Mouse (Mus musculus): ENCODE results near the gene Lman2l. TPM values are rescaled to one million over a fixed set of nuclear protein-coding genes. Genes with fewer than 3 reads are reported as not detected.
A peak's percentile ranks its signal among the peaks of the same experiment; 100 is the strongest.

Lman2l gene
- total RNA-seq (2021), result 10 to 100 TPM; 21.9 to 25.7 TPM
- long read RNA-seq, experiment 1, transcript Lman2l-204 (8 exons, 3,378 nt), result major isoform, 33 of 48 reads
- long read RNA-seq, experiment 1, partial matches to known transcripts, result 2 of 48 reads
- long read RNA-seq, experiment 1, other reads (novel, unspliced or antisense), result 9 of 48 reads
- long read RNA-seq, experiment 2, full-length matches to known transcripts, result 25 of 29 reads
- long read RNA-seq, experiment 2, partial matches to known transcripts, result 1 of 29 reads
- long read RNA-seq, experiment 2, other reads (novel, unspliced or antisense), result 3 of 29 reads

DNA sequence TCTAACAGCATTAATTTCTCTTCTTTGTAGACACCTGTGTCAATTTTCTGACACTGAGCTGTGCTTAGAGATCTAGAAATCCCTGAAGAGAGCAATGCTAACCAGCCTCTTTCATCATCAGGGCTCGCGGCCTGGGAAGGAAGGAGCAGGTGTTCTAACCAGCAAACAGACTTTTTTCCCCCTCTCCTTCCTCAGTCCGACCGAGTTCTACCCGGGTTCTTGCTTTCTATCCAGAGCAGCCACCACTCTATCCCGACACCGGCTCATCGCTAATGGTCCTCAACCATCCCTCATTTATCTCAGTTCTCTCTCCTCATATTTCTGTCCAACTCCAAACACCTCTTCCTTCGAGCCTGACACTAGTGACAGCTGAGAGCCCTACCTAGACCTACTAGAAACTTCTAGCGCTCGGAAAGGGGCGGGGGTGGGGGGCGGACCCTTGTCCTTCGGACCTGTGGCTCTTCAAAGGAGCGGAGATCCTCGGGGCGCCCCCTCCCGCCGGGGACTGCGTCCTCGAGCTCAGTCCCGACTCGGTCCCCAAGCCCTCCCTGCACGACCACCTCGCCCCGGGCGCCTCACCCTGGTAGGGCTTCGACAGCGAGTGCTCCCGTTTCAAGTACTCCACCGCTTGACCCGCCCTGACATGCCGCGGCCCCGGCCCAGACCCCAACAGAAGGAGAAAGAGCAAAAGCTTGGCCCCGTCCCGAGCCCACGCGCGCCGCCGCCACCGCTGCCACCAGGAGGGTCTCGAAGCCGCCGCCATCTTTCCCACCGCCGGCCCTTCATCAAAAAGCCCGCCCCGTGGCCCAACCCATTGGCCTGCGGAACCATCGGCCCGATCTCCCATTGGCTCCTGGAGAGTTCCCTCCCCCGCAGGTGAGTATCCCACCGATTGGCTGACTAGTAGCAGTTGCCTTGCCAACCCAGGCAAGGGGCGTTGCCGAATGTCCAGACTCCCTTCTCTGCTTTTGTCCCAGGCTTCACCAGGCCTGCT is at the start of gene Lman2l:
TSS of gene Lman2l (minus strand) at position 801 of the 994 bp plus-strand sequence.
- peak; percentile 97 for DNase-seq

DNA sequence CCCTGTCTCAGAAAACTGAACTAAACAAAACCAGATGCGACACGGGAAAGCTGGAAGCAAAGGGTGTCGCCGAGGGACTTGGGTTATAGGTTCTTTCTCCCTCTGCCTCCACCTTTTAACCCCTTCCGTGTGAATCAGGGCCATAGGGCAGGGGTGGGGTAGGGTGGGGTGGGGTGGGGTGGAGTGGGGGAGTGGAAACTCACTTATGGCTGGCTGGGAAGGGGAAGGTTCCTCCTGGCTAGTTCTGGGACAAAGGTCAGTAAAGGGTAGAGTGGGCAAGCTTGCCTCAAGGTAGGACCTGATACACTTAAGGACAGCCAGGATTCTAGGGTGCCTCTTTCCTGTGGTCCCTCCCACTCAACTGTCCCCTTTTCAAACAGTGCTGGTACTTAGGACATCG is 48.2 kb upstream of the Lman2l start:
- DNase-seq, result no peak

DNA sequence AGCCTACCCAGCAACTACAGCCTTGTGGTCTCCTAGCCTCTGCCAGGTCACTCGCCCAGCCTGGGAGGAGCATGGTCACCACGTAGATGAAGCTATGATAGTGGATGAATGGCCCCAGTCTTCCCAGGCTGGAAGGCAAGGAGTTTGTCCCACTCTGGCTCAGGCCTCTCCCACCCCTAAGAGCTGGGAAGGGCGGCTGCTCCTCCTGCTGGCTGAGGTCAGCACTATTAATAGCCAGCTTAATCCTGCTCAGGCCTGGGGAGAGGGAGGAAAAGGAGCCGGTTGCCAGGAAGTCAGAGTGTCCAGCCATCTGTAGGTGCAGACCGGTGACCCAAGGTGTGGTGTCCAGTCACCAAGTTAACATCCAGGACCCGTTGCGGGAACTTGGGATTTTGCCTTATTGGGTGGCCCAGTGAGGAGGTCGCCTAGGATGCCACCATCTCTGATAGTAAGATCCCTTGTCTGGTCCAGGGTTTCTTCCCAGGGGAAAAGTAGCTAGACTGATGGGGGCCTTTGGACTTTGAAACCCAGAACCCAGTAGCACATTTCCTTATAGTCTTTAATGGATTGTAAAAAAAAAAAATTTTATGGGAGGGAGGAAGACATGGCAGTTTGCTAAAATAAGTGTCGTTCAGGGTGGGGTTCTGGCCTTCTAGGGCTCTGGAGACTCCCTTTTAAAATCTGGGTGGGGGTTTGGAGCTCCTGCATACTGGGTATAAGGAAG is 47.5 kb upstream of the Lman2l start:
- peak; percentile 64 for DNase-seq

DNA sequence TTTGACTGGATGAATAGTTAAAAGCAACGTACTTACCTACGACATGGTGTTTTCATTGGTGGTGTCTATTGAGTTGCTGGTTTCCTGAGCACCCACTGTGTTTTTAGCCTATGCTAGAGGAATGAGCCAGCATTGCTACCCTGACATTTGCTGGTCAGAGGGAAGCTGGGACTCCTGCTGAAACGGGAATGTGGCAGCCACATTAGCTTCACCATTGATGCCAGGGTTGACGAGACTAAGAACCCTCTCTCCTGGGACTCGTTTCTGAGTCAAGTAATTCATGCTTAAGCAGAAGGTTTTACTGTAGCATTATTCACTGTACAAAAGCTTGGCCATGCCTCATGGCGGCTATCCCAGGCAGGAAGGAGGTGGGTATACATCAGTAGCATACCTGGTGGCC is 44.6 kb upstream of the Lman2l start:
- no peak for DNase-seq

DNA sequence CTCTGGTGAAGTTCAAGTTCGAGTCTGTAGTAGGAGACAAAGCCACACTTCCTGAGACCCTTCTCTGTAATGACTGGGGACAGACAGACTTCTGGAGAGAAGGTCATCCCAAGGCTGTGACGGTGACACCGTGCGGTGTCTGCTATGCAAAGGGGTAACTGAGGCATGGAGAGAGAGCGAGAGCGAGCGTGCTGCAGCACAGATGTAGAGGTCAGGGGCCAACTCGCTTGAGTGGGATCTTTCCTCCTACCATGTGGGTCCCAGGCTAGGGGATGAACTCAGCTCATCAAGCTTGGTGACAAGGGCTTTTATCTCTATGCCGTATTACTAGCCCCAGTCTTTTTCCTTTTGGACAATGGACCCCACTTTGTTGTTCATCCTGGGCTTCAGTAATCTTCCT is 42.0 kb upstream of the Lman2l start:
- DNase-seq, result no peak

DNA sequence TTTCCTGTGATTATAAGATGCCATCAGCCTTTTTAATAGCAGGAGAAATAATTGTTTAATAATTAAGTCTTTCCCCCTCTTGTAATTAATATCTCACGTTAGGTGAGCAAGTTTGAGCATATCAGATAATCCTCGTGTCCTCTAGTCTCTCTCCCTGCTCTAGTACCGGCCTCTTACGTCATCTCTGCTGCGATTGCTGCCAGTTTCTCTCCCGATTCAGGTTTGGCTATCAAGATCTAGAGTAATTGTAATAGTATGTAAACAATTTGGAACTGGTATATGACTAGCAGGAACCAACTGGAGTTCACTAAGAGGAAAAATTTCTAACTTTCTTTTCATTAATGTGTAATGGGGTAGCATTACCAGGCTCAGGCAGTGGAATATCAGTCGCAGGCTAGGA is 40.0 kb upstream of the Lman2l start:
- DNase-seq, result no peak

DNA sequence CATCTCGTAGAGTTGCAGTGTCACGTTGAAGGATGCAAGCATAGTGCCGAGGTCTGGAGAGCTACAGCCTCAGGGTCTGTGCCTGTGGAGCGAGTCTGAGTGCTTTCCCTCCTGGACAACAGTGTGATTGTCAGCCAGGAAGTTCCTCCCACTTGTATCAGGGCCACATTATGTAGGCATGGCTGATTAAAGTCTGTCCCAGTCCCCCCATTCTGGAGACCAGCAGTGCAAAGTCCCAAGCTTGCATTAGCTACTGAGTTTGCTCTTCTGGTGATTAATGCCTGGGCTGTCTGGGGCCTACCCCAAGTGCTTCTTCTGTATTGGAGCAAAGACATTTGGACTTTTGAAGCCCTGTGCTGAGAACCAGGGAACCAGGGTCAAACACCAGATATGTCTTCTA is 38.8 kb upstream of the Lman2l start:
- no peak for DNase-seq

DNA sequence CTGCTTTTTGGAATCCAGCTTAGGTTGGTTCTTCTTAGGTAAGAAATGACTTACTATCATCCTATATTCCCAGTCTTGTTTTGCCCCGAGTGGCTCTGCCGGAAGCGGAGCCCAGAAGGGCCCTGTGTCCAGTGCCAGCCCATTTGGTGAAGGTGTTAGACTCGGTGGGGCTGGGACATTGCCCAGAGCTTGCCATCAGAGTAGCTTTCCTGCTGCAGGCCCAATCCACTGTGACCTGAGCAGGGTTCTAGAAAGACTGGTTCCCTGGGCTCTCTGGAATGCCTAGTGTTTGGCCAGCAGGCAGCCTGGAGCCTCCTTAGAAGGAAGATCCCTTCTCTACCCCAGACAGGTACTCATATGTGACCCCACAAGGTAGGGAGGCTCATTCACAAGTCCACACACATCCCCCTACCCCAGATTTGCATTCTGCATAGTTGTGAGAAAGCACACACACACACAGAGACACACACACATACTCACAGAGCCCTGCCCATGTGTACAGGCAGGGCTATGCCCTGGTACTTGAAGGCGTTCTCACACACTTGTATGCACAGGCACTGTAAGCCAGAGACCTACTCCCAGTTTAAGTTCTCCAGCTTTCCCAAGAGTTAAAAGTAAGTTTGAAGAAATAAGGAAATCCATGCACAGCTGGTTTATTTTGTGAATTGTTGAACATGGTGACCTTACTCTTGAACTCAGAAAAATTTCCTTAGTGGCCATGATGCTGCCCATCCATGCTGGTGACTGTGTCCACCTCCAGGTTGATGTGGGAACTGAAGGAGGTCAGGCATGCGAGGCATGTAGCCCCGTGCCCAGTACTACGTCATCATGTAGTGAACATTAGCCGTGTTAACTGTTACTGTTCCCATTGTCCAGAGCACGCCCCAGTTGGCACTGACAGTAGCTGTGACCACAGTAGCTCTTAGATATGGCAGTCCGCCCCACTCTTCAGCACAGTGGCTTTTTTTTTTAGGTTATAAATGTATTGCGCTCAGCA is 35.1 kb upstream of the Lman2l start:
- DNase-seq, result no peak

DNA sequence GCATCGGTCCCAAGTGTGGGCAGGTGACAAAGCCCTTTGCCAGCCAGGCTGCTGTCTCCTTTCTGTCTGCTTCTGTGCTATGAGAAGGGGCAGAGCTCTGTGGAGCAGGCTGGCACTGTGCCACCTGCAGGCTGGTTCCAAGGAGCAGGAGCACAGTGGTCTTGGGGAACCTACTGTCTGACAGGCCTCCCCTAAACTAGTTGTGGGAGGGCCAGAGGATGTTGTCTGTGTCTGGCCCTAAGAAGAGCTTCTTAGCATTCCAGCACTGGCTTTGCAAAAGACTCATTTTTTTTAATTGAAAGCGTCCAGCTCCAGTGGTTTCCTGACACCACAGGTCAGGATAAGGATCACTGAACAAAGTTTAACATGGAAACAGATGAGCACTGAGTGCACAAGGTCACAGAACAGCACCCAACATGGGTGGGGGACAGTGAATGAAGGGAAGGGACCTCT is 33.3 kb upstream of the Lman2l start:
- no peak for DNase-seq

DNA sequence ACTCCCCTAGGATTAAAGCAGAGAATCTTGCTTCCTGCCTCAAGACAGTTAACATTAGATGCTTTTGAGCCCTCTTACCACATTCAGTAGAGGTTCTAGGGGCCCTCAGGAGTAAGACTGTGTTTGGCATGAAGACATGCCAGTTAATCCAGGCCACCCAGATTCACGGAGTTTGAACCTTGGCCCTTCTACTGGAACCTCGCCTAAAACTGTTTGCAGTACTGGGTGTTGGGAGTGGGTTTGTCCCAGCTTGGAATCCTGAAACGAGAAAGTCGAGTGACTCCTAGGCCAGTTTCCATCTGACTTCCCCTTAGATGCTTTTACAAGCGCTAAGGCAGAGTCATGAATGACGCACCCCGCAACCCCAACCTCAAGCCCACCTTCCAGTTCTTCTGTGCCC is 31.4 kb upstream of the Lman2l start:
- no peak for DNase-seq

DNA sequence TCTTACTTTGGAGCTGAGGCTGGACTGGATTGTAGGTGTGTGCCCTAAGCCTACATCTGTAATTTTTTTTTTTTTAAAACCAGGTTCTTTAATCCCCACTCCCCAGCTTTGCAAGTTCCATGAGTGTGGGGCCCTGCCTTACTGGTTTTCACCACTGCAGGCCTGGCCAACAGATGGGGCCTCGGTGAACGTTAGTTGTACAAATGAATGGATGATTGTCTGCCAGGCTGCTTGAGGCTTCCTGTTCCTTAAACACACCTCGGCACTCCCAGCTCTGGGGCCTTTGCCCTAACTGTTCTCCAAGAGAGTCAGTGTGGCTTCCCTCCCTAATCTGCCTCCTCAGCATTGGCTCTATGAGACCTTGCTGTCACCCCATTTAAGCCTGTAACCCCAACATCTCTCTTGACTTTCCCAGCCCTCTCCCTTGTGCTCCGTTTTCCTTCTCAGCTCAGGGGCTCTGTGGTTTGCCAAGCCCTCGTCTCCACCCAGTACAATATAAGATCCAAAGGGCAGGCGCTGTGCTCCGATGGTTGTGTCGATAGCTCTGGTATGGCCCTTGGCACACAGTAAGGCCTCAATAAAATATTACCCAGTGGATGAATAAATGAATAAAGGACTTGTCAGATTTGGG is 30.5 kb upstream of the Lman2l start:
- DNase-seq, result no peak

DNA sequence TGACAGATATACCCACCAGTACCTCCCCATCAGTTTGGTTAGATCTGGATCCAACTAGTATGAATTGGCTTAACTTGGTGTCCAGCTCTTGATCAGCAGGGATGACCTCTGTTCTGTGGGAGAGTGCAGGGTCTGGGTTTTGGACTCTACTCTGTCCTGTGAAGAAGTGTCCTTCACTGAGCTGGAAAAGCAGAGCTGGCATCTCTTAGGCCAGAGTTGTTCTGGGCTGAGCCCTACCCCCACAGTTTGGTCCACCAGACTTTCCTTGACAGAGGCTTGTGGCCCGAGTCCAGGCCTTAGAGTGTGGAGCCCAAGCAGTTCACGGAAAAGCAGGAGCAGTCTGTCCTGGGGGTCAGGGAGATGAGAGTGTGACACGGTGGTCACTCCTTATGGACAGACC is 29.6 kb upstream of the Lman2l start:
- no peak for DNase-seq

DNA sequence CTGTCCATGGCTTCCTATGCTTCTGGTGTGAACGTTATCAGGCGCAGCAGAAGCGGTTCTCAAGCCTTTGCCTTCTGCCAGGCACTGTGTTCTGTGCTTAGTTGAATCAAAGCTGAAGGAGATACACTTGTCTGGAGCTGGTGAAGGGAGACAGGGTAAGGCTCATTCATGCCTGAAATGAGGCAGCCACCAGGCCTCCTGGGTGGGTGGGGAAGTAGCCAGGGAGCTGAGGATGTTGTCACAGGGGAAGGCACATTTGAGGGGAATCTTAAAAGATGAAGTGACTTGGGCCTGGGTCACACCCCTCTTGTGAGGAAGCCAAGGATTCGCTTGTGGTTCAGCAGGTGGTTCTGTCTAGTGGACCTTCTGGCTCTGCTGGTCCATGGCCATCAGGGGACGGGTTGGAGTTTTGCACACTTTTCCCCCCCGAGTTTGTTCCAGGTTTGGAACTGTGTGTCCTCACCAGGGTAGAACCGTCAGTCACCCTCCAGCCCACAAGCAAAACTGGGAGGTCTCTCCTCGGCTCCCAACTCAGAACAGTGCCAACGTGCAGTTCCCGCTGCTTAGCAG is 28.2 kb upstream of the Lman2l start:
- no peak for DNase-seq

DNA sequence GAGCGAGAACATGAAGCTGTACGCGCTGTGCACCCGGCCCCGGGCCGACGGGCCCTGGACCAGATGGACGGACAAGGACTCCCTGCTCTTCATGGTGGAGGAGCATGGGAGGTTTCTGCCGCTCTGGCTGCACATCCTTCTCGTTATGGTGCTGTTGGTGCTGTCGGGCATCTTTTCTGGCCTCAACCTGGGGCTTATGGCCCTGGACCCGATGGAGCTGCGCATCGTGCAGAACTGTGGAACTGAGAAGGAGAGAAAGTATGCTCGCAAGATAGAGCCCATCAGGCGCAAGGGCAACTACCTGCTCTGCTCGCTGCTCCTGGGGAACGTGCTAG is 27.0 kb upstream of the Lman2l start:
- DNase-seq, result peak; percentile 36

DNA sequence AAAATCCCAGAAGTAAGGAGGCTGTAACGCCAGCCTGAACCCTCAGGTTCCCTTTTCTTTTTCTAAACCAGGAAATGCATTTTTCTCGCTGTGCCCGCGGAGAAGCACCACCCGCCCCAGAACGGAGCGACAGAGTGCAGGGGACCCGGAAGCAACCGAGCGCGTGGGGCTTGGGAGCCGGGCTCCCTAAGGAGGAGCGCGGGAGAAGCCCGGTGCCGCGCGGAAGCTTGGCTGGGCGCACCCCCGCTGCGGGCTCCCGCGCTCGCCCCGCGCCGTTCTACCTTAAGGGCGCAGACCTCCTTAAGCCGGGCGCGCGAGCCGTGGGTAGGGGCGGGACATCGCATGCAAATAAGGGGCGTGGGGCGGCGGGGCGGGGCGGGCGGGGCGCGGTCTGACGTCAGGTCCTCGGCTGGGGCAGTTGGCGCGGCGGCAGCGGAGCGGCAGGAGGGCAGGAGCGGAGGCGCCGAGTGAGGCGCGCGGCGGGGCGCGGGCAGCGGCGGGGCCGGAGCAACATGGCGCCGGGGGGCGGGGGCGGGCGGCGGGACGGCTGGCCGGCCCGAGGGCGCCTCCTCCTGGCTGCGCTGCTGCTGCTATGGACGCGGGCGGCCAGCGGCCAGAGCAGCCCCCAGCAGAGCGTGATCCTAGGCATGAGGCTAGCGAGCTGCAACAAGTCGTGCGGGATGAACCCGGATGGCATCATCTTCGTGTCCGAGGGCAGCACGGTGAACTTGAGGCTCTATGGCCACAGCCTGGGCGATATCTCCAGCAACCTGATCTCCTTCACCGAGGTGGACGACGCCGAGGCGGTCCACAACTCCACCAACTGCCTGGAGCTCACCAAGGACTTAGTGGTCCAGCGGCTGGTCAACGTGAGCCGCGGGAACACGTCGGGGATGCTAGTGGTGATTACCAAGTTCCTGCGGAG is 26.4 kb upstream of the Lman2l start, which contains the start of gene Cnnm4:
TSS of gene Cnnm4 (plus strand) at position 440 of the 925 bp plus-strand sequence.
- DNase-seq, result peak; percentile 94

DNA sequence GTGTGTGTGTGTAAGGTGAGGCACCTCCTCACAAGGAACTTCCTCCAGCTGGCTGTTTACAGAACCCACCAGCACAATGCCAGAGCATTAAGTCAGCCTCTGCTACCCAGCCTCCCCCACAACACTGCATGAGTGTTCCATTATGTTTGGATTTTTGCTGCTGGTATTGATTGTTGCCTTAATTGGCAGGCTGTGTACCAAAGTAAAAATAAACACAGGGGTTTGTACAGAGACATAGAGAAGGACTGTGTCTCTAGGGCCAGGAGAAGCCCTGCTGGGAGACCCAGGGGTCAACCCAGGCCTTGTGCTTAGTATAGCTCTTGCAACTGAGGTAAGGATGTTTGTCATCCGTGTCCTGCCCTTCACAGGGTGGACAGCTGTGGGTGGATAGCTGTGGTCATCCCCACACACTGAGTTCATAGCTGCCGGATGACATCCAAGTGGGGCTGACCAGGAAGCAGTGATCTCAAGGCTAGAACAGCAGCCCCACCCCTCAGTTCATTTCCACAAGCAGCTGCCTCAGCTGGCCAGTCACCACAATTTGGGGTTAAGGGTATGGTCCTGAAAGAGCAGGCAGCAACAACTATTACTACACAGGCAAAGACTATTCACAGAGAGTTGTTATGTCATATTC is 24.9 kb upstream of the Lman2l start:
- no peak for DNase-seq

DNA sequence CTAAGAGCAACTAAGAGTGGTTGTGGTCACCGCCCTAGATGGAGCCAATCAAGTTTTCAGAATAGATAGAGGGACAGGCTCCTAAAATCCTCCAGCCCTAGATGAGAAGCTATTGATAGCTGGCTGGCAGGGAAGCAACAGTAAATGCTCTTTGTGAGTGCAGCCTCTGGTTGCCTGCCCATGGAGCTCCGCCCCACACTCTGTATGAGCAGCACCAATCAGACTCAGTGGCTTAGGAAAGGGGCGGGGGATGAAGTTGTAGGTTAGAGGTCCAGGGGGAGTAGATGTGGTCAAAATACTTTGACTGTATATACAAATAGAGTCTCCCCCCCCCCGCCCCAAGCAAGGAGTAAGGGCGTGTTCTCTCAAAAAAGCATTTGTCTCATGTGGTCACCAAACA is 22.4 kb upstream of the Lman2l start:
- no peak for DNase-seq

DNA sequence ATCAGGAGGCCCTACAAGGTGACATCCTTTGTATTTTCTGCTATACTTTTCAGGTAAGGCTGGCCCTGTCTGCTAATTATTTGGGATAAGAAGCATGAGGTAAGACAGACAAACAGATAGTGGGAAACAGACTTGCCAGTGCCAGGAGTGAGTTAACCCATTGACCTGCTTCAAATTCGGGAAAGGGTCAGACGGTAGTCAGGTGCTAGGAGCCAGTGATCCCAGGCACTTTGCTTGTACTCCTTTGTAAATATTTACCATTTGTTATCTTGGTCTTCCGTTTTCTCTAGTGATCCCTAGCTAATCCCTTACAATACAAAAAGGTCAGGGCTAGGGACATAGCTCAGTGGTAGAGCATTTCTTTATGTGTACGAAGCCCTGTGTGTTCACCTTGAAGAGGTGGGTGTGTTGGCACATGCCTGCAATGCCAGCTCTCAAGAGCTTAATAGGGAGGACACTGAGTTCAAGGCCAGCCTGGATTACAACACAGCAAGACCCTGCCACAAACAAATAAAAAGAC is 20.6 kb upstream of the Lman2l start:
- no peak for DNase-seq

DNA sequence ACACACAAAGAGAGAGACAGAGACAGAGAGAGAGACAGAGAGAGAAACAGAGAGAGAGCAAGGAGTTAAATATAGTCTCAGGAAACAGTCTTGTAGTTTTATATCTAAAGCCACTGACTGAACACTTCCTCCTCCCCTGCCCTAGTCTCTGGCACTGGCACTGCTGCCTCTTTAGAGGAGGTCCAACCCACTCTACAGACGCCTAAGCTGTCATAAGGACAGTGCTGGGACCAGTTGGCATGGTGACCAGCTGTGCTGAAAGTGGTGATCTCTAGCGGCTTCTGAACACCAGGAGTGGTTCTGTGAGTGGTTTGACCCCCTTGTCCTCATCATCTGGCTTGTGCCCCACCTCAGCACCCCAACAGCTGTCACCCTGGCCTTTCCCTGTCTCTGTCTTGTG is 16.8 kb upstream of the Lman2l start:
- DNase-seq, result no peak
